Mouse (Mus musculus) erythroblast, embryonic 14.5 days (primary cell): ENCODE measurements around the gene Wdr34.

ENCODE experiments used
- GATA1 ChIP-seq: IDR thresholded peaks from 2 replicates; pipeline ENCODE4 v1.6.1; 2012; ENCODE audit warnings: low read length, inconsistent platforms, mixed read lengths
- TAL1 ChIP-seq: IDR thresholded peaks from 3 replicates; pipeline ENCODE4 v1.6.1; 2012; ENCODE audit warnings: low read length, inconsistent platforms, mixed read lengths

- TF ChIP-seq TAL1 (no peak), GATA1 (no peak)
These were observed 56.7 kb downstream of the Wdr34 start for GRCm38 (mm10) chr2:29991962-29992361.
